Mouse (Mus musculus) ES-E14 (cell line): Measurements from ENCODE around the gene Erbb4.

ENCODE experiments used
- CHD2 ChIP-seq: IDR thresholded peaks from 2 replicates; pipeline ENCODE4 v1.6.1; 2014; ENCODE audit warnings: mild to moderate bottlenecking, low read depth, low read length, inconsistent platforms
- HCFC1 ChIP-seq: IDR thresholded peaks from 2 replicates; pipeline ENCODE4 v1.6.1; 2012; ENCODE audit warnings: low read length, inconsistent platforms, borderline replicate concordance; ENCODE audit not compliant: insufficient read depth
- MAFK ChIP-seq: IDR thresholded peaks from 2 replicates; pipeline ENCODE4 v1.6.1; 2014; ENCODE audit warnings: mild to moderate bottlenecking, low read depth, low read length, inconsistent platforms; ENCODE audit not compliant: insufficient read depth
- ZNF384 ChIP-seq: IDR thresholded peaks from 2 replicates; pipeline ENCODE4 v1.6.1; 2012; ENCODE audit warnings: low read depth, low read length, inconsistent platforms

DNA sequence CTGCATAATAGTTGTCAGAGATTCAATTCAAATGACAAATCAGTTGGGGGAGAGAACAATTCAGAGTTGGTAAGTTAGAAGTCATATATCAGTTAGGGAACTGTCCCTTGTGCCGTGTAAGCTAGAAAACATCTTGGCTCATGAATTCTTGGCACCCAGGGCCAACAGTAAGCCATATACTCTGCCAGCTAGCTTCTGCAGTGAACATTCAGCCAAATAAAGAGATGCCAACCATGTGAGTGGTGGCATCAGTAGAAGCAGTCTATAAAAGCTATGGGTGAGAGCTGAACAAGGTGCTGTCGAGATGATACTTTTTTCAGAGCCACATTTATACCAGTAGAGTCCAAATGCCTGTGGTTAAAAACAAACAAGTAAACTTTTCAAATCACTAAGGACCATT, 973.4 kb downstream of the Erbb4 start:
- TF ChIP-seq CHD2 (no peak), ZNF384 (no peak), MAFK (no peak), HCFC1 (no peak)
